Mouse (Mus musculus) thymus, postnatal 4 days (tissue): Measurements from ENCODE around the gene Ppp1r2.

Source experiments
- DNase-seq: peaks from one replicate; pipeline ENCODE4 v3.0.0; 2021

Gene Ppp1r2

GRCm38 (mm10) chr16:31287712-31288111, 12.6 kb upstream of the Ppp1r2 start:
- DNase-seq: no peak

GRCm38 (mm10) chr16:31286801-31287488, 11.9 kb upstream of the Ppp1r2 start:
- DNase-seq: no peak

GRCm38 (mm10) chr16:31281981-31282380, 6.9 kb upstream of the Ppp1r2 start:
- no peak for DNase-seq

- no peak for DNase-seq
These were observed 5.1 kb upstream of the Ppp1r2 start for GRCm38 (mm10) chr16:31280176-31280575.

- no peak for DNase-seq
These were observed 3.5 kb upstream of the Ppp1r2 start for GRCm38 (mm10) chr16:31278581-31278980.

- no peak for DNase-seq
These were observed 3.0 kb upstream of the Ppp1r2 start for GRCm38 (mm10) chr16:31278081-31278480.

GRCm38 (mm10) chr16:31276962-31277361, 1.9 kb upstream of the Ppp1r2 start:
- no peak for DNase-seq

GRCm38 (mm10) chr16:31276539-31276938, 1.5 kb upstream of the Ppp1r2 start:
- no peak for DNase-seq

GRCm38 (mm10) chr16:31274084-31274483, 993 bp downstream of the Ppp1r2 start:
- no peak for DNase-seq

- DNase-seq: no peak
These were observed 8.4 kb downstream of the Ppp1r2 start for GRCm38 (mm10) chr16:31266692-31267091.

- DNase-seq: no peak
These were observed 18.9 kb downstream of the Ppp1r2 start for GRCm38 (mm10) chr16:31256151-31256550.

- DNase-seq: no peak
These were observed 19.4 kb downstream of the Ppp1r2 start for GRCm38 (mm10) chr16:31255685-31256084.

- no peak for DNase-seq
These were observed 25.7 kb downstream of the Ppp1r2 start for GRCm38 (mm10) chr16:31249401-31249800.

GRCm38 (mm10) chr16:31248717-31249116, 26.4 kb downstream of the Ppp1r2 start:
- no peak for DNase-seq

GRCm38 (mm10) chr16:31247442-31247841, 27.6 kb downstream of the Ppp1r2 start:
- DNase-seq: no peak

GRCm38 (mm10) chr16:31244053-31244452, 31.0 kb downstream of the Ppp1r2 start:
- no peak for DNase-seq

- no peak for DNase-seq
These were observed 33.6 kb downstream of the Ppp1r2 start for GRCm38 (mm10) chr16:31241433-31241832.

- no peak for DNase-seq
These were observed 34.5 kb downstream of the Ppp1r2 start for GRCm38 (mm10) chr16:31240569-31240968.

GRCm38 (mm10) chr16:31238281-31238680, 36.8 kb downstream of the Ppp1r2 start:
- no peak for DNase-seq

GRCm38 (mm10) chr16:31235457-31236310, 39.4 kb downstream of the Ppp1r2 start:
- DNase-seq: peak; percentile 40

- no peak for DNase-seq
These were observed 40.1 kb downstream of the Ppp1r2 start for GRCm38 (mm10) chr16:31234808-31235456.

- no peak for DNase-seq
These were observed 40.7 kb downstream of the Ppp1r2 start for GRCm38 (mm10) chr16:31234356-31234755.

- DNase-seq: peak; percentile 21
These were observed 41.3 kb downstream of the Ppp1r2 start for GRCm38 (mm10) chr16:31233541-31234339.
